Mouse (Mus musculus) thymus, adult 2 months (tissue): Measurements from ENCODE around the gene Hilpda.

Experiments
- CTCF ChIP-seq: fragments of 200-500 bp; IDR thresholded peaks from 2 replicates; pipeline ENCODE4 v1.5.1; 2012; ENCODE audit warnings: mild to moderate bottlenecking, control low read depth, low read length, moderate library complexity, borderline replicate concordance; ENCODE audit not compliant: control insufficient read depth, poor library complexity, insufficient read depth; ENCODE audit errors: extremely low read depth
- POLR2A ChIP-seq: fragments of 200-500 bp; IDR thresholded peaks from 2 replicates; pipeline ENCODE4 v1.6.1; 2012; ENCODE audit warnings: mild to moderate bottlenecking, low read length, control low read depth, moderate library complexity; ENCODE audit not compliant: control insufficient read depth, poor library complexity, insufficient read depth; ENCODE audit errors: extremely low read depth

DNA sequence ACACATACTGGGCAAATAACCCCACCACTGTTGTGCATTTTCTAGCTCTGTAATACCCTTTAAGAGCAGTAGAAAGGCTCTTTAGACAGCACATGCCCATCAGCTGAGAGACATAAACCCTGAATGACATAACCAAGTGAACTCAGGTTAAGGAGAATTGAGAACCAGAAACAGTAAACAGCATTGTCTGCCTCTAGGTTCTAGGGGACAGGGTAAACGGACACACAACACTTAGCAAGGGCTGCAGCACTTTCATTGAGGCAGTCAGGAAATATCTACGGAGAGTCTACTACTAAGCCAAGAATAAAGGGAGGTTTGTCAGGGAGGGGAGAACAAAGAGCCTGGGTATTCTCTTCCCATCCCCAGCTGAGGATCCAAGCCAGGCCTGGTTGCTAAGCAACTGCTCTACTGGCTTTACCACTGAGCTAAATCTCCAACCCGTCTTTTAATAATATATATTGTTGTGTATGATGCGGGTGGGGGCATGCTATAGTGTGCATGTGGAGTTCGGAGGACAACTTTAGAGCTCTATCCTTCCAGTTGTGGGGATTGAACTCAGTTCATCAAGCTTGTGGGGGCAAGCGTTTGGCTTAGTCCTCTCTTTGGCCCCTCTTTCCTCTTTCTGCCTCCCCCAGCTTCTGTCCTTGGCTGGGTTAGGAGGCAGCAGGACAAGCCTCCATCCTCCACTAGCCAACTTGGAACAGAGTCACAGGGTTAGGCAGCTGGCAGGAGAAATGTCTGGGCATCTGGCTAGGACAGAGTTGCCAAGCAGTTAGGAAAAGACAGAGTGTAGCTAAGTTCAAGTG lies 8.4 kb upstream of the Hilpda start:
- TF ChIP-seq POLR2A = no peak
- no peak for TF ChIP-seq CTCF
